Mouse (Mus musculus) midbrain, embryonic 11.5 days (tissue): Measurements from ENCODE around the gene Rab23. TPM values are rescaled to one million over a fixed set of nuclear protein-coding genes. Genes with fewer than 3 reads are reported as not detected.

ENCODE experiments used
- polyA plus RNA-seq: library from polyadenylated mRNA; unstranded; fragments of >200 nt; fragmentation: Nextera tagmentation; extraction: Ambion mirVana; gene quantifications from 2 replicates; pipeline ENCODE4 v1.2.1, GENCODE M21; 2014

The Rab23 gene
- polyA plus RNA-seq, 1 experiment from 2014 or later = 28.2 TPM

Other genes starting within 250 kb of the Rab23 start
- 55.0 and 57.7 TPM in 2 replicates for gene Prim2, start 50.1 kb upstream of the Rab23 start, polyA plus RNA-seq
- gene Bag2, start 37.9 kb downstream of the Rab23 start, polyA plus RNA-seq = 29.1 and 29.6 TPM in 2 replicates
- 43.5 and 52.1 TPM in 2 replicates for gene Zfp451, start 94.7 kb downstream of the Rab23 start, polyA plus RNA-seq
- gene Bend6, start 187.9 kb downstream of the Rab23 start, polyA plus RNA-seq = 2.0 and 3.9 TPM in 2 replicates
- gene Dst, start 188.3 kb downstream of the Rab23 start, polyA plus RNA-seq = 33.3 and 38.6 TPM in 2 replicates